Mouse (Mus musculus) midbrain, postnatal 0 days (tissue): Measurements from ENCODE around the gene Evpl. TPM values are rescaled to one million over a fixed set of nuclear protein-coding genes. Genes with fewer than 3 reads are reported as not detected.

Source experiments
- ATAC-seq: fragments of 200-750 bp; cut with Nextera tagmentation; 2 replicates; pipeline ENCODE4 v1.8.0; 2017; ENCODE audit warnings: moderate number of reproducible peaks, mild to moderate bottlenecking, moderate TSS enrichment, moderate library complexity; ENCODE audit not compliant: low FRiP score
- DNase-seq: peaks from one replicate; pipeline ENCODE4 v3.0.0-alpha.2; 2015; ENCODE audit warnings: low spot score
- H3K27ac ChIP-seq: fragments of 300-500 bp; sonication (generic); 2 replicates; pipeline ENCODE4 v1.5.1; 2014; ENCODE audit warnings: low read depth, mild to moderate bottlenecking, low read length, mixed read lengths
- H3K27me3 ChIP-seq: fragments of 300-500 bp; sonication (generic); 2 replicates; pipeline ENCODE4 v1.6.1; 2014; ENCODE audit warnings: low read length, control low read depth, mixed read lengths; ENCODE audit not compliant: insufficient read depth
- H3K36me3 ChIP-seq: fragments of 300-500 bp; sonication (generic); 2 replicates; pipeline ENCODE4 v1.6.1; 2014; ENCODE audit warnings: low read length, control low read depth, mixed read lengths; ENCODE audit not compliant: insufficient read depth
- H3K4me1 ChIP-seq: fragments of 300-500 bp; sonication (generic); 2 replicates; pipeline ENCODE4 v1.6.1; 2014; ENCODE audit warnings: mild to moderate bottlenecking, control low read depth, antibody characterized with exemption, low read length, mixed read lengths; ENCODE audit not compliant: insufficient read depth
- H3K4me2 ChIP-seq: fragments of 300-500 bp; sonication (generic); 2 replicates; pipeline ENCODE4 v1.6.1; 2014; ENCODE audit warnings: low read depth, mild to moderate bottlenecking, low read length, mixed read lengths; ENCODE audit not compliant: poor library complexity, severe bottlenecking
- H3K4me3 ChIP-seq: fragments of 300-500 bp; sonication (generic); 2 replicates; pipeline ENCODE4 v1.5.1; 2014; ENCODE audit warnings: low read depth, mild to moderate bottlenecking, low read length, moderate library complexity
- H3K9ac ChIP-seq: fragments of 300-500 bp; sonication (generic); replicated peaks from 2 replicates; pipeline ENCODE4 v1.6.1; 2014; ENCODE audit warnings: mild to moderate bottlenecking, low read length, moderate library complexity, mixed read lengths; ENCODE audit not compliant: poor library complexity, severe bottlenecking
- H3K9me3 ChIP-seq: fragments of 300-500 bp; sonication (generic); 2 replicates; pipeline ENCODE4 v1.6.1; 2016; ENCODE audit warnings: low read length, control low read depth
- CTCF ChIP-seq: IDR thresholded peaks from 2 replicates; pipeline ENCODE4 v1.5.1; 2016; ENCODE audit warnings: antibody characterized with exemption, mild to moderate bottlenecking
- WGBS: fragments of 180-500 bp; shearing (Covaris S2); extraction: QIAGEN DNeasy Blood & Tissue Kit; methylation state at CpG from one replicate; pipeline ENCODE4 v1.1.7; 2014; 5-methylcytosine and 5-hydroxymethylcytosine counted together
- polyA plus RNA-seq: library from polyadenylated mRNA; unstranded; fragments of >200 nt; fragmentation: Nextera tagmentation; extraction: Ambion mirVana; gene quantifications from 2 replicates; pipeline ENCODE4 v1.2.1, GENCODE M21; 2015
- total RNA-seq: library from RNA; depleted of rRNA; stranded (reverse); fragments of >200 nt; gene quantifications from 2 replicates; pipeline ENCODE4 v1.2.3, GENCODE M21; 2014

Evpl gene
- total and polyA plus RNA-seq, 2 experiments from 2014 or later, result 1.9 to 4.9 TPM

GRCm38 (mm10) chr11:116234901-116235300 is 3.0 kb downstream of the Evpl start:
- Histone ChIP-seq H3K9ac (no peak overlapping the region), H3K27me3 (peaks cover 6% of the 10 kb centered on the region; the same call in 1 of the 2 replicates), H3K27ac (no peak overlapping the region), H3K9me3 (no peaks in the 10 kb centered on the region), H3K36me3 (no peaks in the 10 kb centered on the region), H3K4me2 (no peak overlapping the region), H3K4me3 (no peak overlapping the region), H3K4me1 (no peaks in the 10 kb centered on the region)
- no peak for TF ChIP-seq CTCF
- 89% methylated on average over 8 of the region's 8 CpGs for WGBS
- DNase-seq (no peak), ATAC-seq (no peak)

GRCm38 (mm10) chr11:116232427-116232826 is 5.5 kb downstream of the Evpl start:
- no peak overlapping the region for H3K4me3 ChIP-seq

GRCm38 (mm10) chr11:116228699-116229098 is 9.2 kb downstream of the Evpl start:
- 87% methylated on average over 4 of the region's 4 CpGs for WGBS
- H3K4me2 ChIP-seq, result no peak overlapping the region
- no peak for TF ChIP-seq CTCF
- peaks cover 7% of the 10 kb centered on the region for H3K27me3 ChIP-seq
- H3K36me3 ChIP-seq, result no peaks in the 10 kb centered on the region
- no peak overlapping the region for H3K9ac ChIP-seq
- no peak overlapping the region for H3K27ac ChIP-seq
- H3K9me3 ChIP-seq, result no peaks in the 10 kb centered on the region
- ATAC-seq (no peak), DNase-seq (no peak)
- no peak overlapping the region for H3K4me3 ChIP-seq
- H3K4me1 ChIP-seq, result no peaks in the 10 kb centered on the region

More at GRCm38 (mm10) chr11:116232427-116232826, 5.5 kb downstream of the Evpl start:
- Histone ChIP-seq H3K4me2 (no peak overlapping the region), H3K36me3 (no peaks in the 10 kb centered on the region), H3K27ac (no peak overlapping the region), H3K4me1 (no peaks in the 10 kb centered on the region), H3K27me3 (no peaks in the 10 kb centered on the region), H3K9ac (no peak overlapping the region), H3K9me3 (no peaks in the 10 kb centered on the region)
- ATAC-seq, result no peak
- WGBS, result 33% methylated on average over 16 of the region's 17 CpGs
- DNase-seq, result no peak
- TF ChIP-seq CTCF, result no peak

- no peak for ATAC-seq
- peak; percentile 80 for TF ChIP-seq CTCF
- Histone ChIP-seq H3K27me3 (peaks cover 29% of the 10 kb centered on the region), H3K9me3 (no peaks in the 10 kb centered on the region; the same call in 1 of the 2 replicates), H3K4me1 (no peaks in the 10 kb centered on the region), H3K27ac (no peak overlapping the region), H3K4me3 (no peak overlapping the region), H3K9ac (no peak overlapping the region), H3K4me2 (no peak overlapping the region), H3K36me3 (no peaks in the 10 kb centered on the region)
- WGBS, result 2% methylated on average over 2 of the region's 2 CpGs
- peak; percentile 65 for DNase-seq
Measured at GRCm38 (mm10) chr11:116226414-116226813, 11.5 kb downstream of the Evpl start.

- Histone ChIP-seq H3K9me3 (no peaks in the 10 kb centered on the region; the same call in 1 of the 2 replicates), H3K4me3 (peak overlapping the region; percentile 29), H3K27me3 (peaks cover 44% of the 10 kb centered on the region), H3K27ac (no peak overlapping the region), H3K4me2 (peak overlapping the region; percentile 43), H3K4me1 (0 out of 2 replicates have a peak, but pooled peaks cover 3% of the 10 kb centered on the region), H3K36me3 (no peaks in the 10 kb centered on the region), H3K9ac (no peak overlapping the region)
- DNase-seq (no peak), ATAC-seq (no peak)
- 17% methylated on average over 23 of the region's 23 CpGs for WGBS
- no peak for TF ChIP-seq CTCF
Measured at GRCm38 (mm10) chr11:116222740-116223059, 15.2 kb downstream of the Evpl start.

- Histone ChIP-seq H3K4me2 (peak overlapping the region; percentile 43), H3K4me1 (0 out of 2 replicates have a peak, but pooled peaks cover 3% of the 10 kb centered on the region)
- WGBS, result 12% methylated on average over 53 of the region's 53 CpGs
Measured at GRCm38 (mm10) chr11:116221931-116222739, 15.7 kb downstream of the Evpl start.

More at GRCm38 (mm10) chr11:116221931-116222739, 15.7 kb downstream of the Evpl start:
- H3K27me3 ChIP-seq, result peaks cover 44% of the 10 kb centered on the region
- H3K27ac ChIP-seq, result no peak overlapping the region
- ATAC-seq, result no peak
- no peak overlapping the region for H3K9ac ChIP-seq
- peak overlapping the region; percentile 29 for H3K4me3 ChIP-seq
- TF ChIP-seq CTCF, result no peak
- DNase-seq, result no peak
- H3K36me3 ChIP-seq, result no peaks in the 10 kb centered on the region
- no peaks in the 10 kb centered on the region; the same call in 1 of the 2 replicates for H3K9me3 ChIP-seq
